Mouse (Mus musculus): ENCODE measurements around the gene Gabrr1.

The Gabrr1 gene

DNA sequence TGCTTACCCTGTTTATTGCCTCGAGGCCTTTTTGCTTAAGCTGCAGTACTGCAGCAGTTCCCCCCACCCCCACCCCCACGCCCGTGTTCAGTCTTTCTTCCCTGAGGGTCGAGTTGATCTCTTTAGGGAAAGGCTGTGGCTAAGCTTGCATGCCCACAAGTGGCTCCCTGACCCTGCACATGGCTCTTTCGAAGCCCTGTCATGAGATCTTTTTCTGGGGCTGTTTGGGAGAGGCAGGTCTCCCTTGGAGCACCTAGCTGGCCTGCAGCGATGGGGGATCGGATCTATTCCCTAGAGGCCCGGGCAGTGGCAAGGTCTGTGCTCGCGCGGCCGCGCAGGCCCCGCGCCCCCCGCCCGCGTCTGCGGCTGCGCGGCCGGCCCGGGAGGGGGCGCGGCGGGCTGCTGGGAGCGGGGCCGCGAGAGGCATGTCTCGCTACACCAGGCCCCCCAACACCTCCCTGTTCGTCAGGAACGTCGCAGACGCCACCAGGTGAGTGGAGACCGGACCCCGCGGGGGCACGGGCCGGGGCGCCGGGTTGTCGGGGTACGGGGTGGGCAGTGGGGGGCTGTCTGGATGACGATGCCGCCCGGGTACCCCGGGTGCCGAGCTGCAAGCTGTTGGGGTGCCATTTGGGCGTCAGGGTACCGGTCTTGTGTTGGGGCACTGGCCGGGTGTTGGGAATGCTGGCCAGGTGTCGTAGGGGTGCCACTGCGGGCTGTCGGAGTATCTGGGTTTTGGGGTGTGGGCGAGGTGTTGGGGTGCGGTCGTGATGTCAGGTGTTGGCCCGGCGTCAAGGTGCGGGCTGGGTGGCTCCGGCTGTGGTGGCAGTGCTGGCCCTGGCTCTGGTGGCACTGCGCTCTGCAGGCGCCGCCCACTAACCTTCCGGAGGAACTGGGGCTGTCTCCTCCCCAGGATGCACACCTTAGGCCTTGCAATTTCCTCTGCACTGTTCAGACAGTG is 76.8 kb downstream of the Gabrr1 start, which contains the start of gene Srsf12:
Gene Srsf12 (plus strand): TSS at position 111 of the 961 bp plus-strand sequence.
- DNase-seq (ENCODE audit: low spot score): peak; percentile 20

Data from ovary, postnatal 36 days (tissue).